Mouse (Mus musculus) intestine, embryonic 15.5 days (tissue): ENCODE data around the gene Mtch2. TPM values are rescaled to one million over a fixed set of nuclear protein-coding genes. Genes with fewer than 3 reads are reported as not detected.
"Not testable (repeated sequence)": the region's sequence is repeated elsewhere in the genome, so short reads cannot be mapped to it uniquely, and the experiment has no call there.

Source experiments
- ATAC-seq: fragments of 200-750 bp; cut with Nextera tagmentation; 2 replicates; pipeline ENCODE4 v1.8.0; 2017; ENCODE audit warnings: moderate TSS enrichment, moderate library complexity
- H3K27ac ChIP-seq: fragments of 300-500 bp; sonication (generic); 2 replicates; pipeline ENCODE4 v1.5.1; 2015; ENCODE audit warnings: mild to moderate bottlenecking, inconsistent platforms
- H3K27me3 ChIP-seq: fragments of 300-500 bp; sonication (generic); replicated peaks from 2 replicates; pipeline ENCODE4 v1.6.1; 2015; ENCODE audit warnings: inconsistent platforms
- H3K36me3 ChIP-seq: fragments of 300-500 bp; sonication (generic); 2 replicates; pipeline ENCODE4 v1.6.1; 2015; ENCODE audit warnings: inconsistent platforms
- H3K4me1 ChIP-seq: fragments of 300-500 bp; sonication (generic); replicated peaks from 2 replicates; pipeline ENCODE4 v1.6.1; 2015; ENCODE audit warnings: inconsistent platforms
- H3K4me2 ChIP-seq: fragments of 300-500 bp; sonication (generic); replicated peaks from 2 replicates; pipeline ENCODE4 v1.6.1; 2015; ENCODE audit warnings: mild to moderate bottlenecking, inconsistent platforms
- H3K4me3 ChIP-seq: fragments of 300-500 bp; sonication (generic); replicated peaks from 2 replicates; pipeline ENCODE4 v1.5.1; 2015; ENCODE audit warnings: inconsistent platforms
- H3K9ac ChIP-seq: fragments of 300-500 bp; sonication (generic); 2 replicates; pipeline ENCODE4 v1.6.1; 2015; ENCODE audit warnings: inconsistent platforms
- H3K9me3 ChIP-seq: fragments of 300-500 bp; sonication (generic); 2 replicates; pipeline ENCODE4 v1.6.1; 2016; ENCODE audit warnings: inconsistent platforms
- WGBS: fragments of 180-500 bp; shearing (Covaris S2); methylation state at CpG from one replicate; pipeline ENCODE4 v1.1.7; 2015; 5-methylcytosine and 5-hydroxymethylcytosine counted together
- polyA plus RNA-seq: library from polyadenylated mRNA; unstranded; fragments of >200 nt; fragmentation: Nextera tagmentation; extraction: Ambion mirVana; gene quantifications from 2 replicates; pipeline ENCODE4 v1.2.1, GENCODE M21; 2015

Mtch2 gene
- polyA plus RNA-seq = 332 and 357 TPM in 2 replicates

DNA sequence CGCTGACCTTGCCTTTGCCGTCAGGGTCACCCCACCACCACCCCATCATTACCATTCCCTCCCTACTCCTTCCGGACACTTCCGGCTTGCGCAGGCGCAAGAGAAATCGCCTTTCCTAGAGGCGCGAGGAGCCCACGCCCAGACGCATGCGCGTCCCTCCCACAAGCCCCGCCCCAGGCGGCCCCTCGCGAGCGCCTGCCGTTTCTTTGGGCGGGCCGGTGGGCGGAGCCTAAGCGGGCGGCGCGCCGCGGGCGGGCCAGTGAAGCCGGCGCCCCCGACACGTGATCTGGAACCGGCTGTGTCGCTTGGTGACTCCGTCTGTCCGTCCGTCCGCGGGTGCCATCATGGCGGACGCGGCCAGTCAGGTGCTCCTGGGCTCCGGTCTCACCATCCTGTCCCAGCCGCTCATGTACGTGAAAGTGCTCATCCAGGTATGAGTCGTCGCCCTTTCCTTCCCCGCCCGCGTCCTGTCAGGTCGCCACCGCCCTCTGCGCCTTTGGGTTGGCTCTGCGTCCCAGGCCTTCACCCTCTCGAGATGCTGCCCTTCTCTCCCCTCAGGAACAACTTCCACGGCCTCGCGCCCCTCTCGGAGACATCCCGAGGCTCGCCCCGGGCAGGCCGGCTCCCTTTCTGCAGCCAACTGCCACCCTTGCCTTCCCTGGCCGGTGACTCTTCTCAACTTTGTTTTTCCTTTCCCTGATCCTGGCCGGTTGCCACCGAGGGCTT is at the start of gene Mtch2:
Mtch2 (plus strand) TSS at position 201 of the 726 bp plus-strand sequence.
- no peaks in the 10 kb centered on the region for H3K27me3 ChIP-seq
- H3K4me3 ChIP-seq = peak within 1 kb of the TSS; percentile 87
- H3K27ac ChIP-seq = peak within 1 kb of the TSS; percentile 85
- peaks cover 10% of the 10 kb centered on the region; the same call in 1 of the 2 replicates for H3K36me3 ChIP-seq
- peak within 1 kb of the TSS; percentile 68 for H3K4me2 ChIP-seq
- ATAC-seq = peak; percentile 96
- H3K9ac ChIP-seq = peak within 1 kb of the TSS; percentile 95
- WGBS = under 1% methylated on average over 67 of the region's 67 CpGs
- H3K9me3 ChIP-seq = no peaks in the 10 kb centered on the region
- H3K4me1 ChIP-seq = no peaks in the 10 kb centered on the region

DNA sequence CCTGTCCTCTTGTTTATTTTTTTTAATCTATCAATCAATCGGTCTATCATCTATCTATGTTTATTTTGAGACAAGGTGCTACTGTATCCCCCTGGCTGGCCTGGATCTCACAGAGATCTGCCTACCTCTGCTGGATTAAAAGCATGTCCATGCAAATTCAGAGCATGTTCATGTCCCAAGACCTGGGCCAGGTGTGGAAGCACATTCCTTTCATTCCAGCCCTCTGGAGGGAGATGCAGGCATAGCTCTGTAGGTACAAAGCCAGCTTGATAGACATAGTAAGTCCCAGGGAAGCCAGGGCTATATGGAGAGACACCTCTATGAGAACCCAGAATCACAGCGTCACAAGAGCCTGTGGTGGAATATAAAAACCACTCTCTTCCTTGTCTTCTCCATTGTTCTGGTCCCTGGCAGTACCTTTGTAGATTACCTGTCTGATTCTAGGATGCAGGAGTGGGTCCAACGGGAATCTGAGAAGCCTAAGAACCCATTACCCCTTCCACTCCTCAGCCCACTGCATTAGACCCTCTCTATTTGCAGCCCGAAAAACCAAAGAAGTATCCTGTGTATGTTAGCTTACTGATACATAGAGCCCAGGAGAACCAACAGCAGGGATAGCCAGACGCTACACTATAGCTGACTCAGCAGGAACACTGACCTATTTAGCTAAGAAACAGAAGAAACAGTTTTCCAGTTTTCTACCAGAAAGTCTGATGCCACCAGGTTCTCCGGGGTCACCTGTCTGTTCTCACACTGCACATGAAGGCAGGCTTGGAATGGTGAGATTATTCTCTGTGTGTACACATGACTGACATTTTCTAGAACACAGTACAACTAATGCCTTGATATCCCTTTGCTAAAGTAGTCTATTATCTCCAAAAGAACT is 38.5 kb upstream of the Mtch2 start:
- H3K4me3 ChIP-seq = no peak overlapping the region
- H3K9me3 ChIP-seq = no peaks in the 10 kb centered on the region
- no peak overlapping the region for H3K4me2 ChIP-seq
- WGBS = 85% methylated on average over 6 of the region's 6 CpGs
- ATAC-seq = no peak
- H3K27ac ChIP-seq = no peak overlapping the region
- no peaks in the 10 kb centered on the region for H3K36me3 ChIP-seq
- H3K27me3 ChIP-seq = no peaks in the 10 kb centered on the region
- no peaks in the 10 kb centered on the region for H3K4me1 ChIP-seq
- no peak overlapping the region for H3K9ac ChIP-seq

DNA sequence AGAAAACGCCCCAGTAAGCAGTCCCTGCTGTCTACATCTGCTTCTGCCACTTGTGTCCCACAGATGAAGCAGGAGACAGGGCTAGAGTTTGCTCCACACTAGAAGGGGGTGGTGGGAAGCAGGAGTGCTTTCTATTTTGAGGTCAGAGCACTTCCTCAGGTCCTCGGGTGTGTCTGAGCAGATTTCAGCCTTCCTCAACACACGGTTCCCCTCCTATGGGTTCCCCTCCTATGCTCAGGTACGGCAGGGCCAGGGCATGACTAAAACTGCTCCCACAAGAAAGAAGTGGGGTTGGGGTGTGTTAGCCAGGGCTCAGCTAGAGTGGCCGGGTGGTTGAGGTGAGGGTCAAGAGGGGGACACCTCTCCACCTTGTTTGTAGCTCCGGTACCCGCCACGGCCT is 36.2 kb upstream of the Mtch2 start:
- H3K4me2 ChIP-seq = no peak overlapping the region
- ATAC-seq = no peak
- H3K27ac ChIP-seq = no peak overlapping the region
- no peaks in the 10 kb centered on the region for H3K36me3 ChIP-seq
- no peak overlapping the region for H3K9ac ChIP-seq
- 80% methylated on average over 8 of the region's 8 CpGs for WGBS
- no peak overlapping the region for H3K4me3 ChIP-seq
- no peaks in the 10 kb centered on the region for H3K4me1 ChIP-seq
- H3K9me3 ChIP-seq = no peaks in the 10 kb centered on the region
- no peaks in the 10 kb centered on the region for H3K27me3 ChIP-seq

DNA sequence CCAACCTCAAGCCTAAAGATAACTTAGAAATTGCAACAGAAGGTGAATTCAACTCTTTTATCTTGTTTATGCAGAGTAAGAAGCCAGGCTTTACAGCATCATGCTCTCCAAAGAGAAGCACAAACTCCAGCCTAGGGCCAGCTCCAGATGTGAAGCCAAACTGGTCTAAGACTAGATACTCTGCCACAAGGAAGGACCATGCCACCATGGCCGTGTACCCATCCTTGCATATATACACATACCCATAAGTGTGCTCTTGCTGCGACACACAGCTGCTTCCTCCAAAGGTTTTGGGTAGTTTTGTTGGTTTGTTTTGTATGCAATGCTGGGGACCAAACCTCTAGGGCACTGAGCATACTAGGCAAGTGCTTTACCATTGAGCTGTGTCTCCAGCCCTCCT is 31.7 kb upstream of the Mtch2 start:
- Histone ChIP-seq H3K27ac (no peak overlapping the region), H3K4me2 (no peak overlapping the region), H3K4me3 (no peak overlapping the region), H3K27me3 (no peaks in the 10 kb centered on the region), H3K9ac (no peak overlapping the region), H3K4me1 (no peaks in the 10 kb centered on the region), H3K36me3 (no peaks in the 10 kb centered on the region), H3K9me3 (no peaks in the 10 kb centered on the region)
- ATAC-seq = no peak
- WGBS = 68% methylated on average over 2 of the region's 2 CpGs

DNA sequence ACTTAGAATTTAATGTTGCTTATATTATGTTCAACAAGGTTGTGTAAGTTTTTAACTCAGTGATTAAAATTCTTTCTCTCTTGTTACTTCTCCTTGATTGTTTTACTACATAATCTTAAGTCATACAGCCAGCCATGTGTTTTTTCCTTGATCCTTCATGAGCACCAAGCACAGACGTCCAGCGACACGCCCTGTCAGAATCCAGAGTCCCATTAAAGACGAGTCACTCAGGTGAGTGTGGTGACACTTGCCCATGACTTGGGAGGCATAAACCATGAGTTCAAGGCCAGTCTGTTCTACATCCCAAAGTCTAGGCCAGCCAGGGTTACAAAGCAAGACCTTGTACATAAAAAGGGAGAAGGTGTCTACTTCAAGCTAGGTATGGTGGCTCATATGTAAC is 30.8 kb upstream of the Mtch2 start:
- no peaks in the 10 kb centered on the region for H3K27me3 ChIP-seq
- no peaks in the 10 kb centered on the region for H3K36me3 ChIP-seq
- no peak overlapping the region for H3K4me3 ChIP-seq
- H3K4me1 ChIP-seq = no peaks in the 10 kb centered on the region
- no peak overlapping the region for H3K9ac ChIP-seq
- ATAC-seq = no peak
- WGBS = 70% methylated on average over 4 of the region's 4 CpGs
- no peak overlapping the region for H3K27ac ChIP-seq
- H3K9me3 ChIP-seq = no peaks in the 10 kb centered on the region
- no peak overlapping the region for H3K4me2 ChIP-seq

DNA sequence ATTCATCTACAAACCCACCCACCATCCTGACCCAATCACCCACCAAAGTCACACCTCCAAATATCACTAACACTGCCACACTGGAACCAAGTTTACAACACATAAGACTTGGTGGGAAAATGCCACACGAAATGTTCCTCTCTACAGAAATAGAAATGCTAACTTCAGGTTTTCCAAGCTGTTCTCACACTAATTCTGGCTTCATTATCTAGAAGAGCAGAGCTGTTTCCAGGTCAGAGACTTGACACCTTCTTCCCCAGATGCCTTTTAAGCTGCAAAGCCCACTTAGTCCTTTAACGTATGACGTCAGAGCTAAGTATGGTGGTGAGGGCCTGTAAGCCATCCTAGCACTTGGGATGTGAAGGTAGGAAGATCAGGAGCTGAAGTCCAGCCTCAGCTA is 28.2 kb upstream of the Mtch2 start:
- H3K4me1 ChIP-seq = no peaks in the 10 kb centered on the region
- 89% methylated on average over 3 of the region's 3 CpGs for WGBS
- no peak overlapping the region for H3K4me3 ChIP-seq

DNA sequence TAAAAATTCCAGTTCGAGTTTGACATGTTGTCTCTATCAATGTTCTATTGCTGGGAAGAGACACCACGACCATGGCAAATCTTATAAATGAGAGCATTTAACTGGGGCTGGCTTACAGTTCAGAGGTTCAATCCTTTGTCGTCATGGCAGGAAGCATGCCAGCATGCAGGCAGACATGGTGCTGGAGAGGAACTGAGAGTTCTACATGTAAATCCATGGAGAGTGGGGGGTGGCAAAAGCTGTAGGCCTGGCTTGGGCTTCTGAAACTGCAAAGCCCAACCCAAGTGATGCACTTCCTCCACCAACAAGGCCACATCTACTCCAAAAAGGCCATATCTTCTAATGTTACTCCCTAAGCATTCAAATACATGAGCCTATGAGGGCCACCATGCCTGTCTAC is 26.1 kb upstream of the Mtch2 start:
- no peak overlapping the region for H3K4me2 ChIP-seq
- no peaks in the 10 kb centered on the region for H3K27me3 ChIP-seq
- no peak overlapping the region for H3K9ac ChIP-seq
- no peak overlapping the region for H3K27ac ChIP-seq
- H3K4me3 ChIP-seq = no peak overlapping the region
- H3K9me3 ChIP-seq = no peaks in the 10 kb centered on the region
- no peaks in the 10 kb centered on the region for H3K36me3 ChIP-seq
- 86% methylated on average over 3 of the region's 3 CpGs for WGBS
- ATAC-seq = no peak
- H3K4me1 ChIP-seq = no peaks in the 10 kb centered on the region

More for the DNA sequence above, 28.2 kb upstream of the Mtch2 start:
- no peak overlapping the region for H3K27ac ChIP-seq
- no peaks in the 10 kb centered on the region for H3K9me3 ChIP-seq
- H3K27me3 ChIP-seq = no peaks in the 10 kb centered on the region
- no peak for ATAC-seq
- H3K36me3 ChIP-seq = no peaks in the 10 kb centered on the region
- no peak overlapping the region for H3K9ac ChIP-seq
- H3K4me2 ChIP-seq = no peak overlapping the region

DNA sequence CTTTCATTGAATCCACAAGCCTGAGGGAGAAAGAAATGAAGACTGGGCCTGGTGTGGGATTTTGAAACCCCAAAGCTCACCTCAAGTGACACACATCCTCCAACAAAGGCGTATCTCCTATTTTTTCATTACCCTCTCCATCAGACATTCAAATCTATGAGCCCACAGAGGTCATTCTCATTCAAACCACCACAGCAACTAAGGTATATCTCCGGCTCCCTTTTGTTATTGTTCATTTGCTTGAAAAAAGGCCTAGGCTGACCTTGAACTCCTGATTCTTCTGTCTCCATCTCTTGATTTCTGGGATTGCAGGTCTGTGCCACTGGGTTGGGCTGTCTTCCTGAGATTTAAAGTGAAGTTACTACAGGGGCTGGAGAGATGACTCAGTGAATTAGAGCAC is 24.0 kb upstream of the Mtch2 start:
- 94% methylated on average over 2 of the region's 2 CpGs for WGBS

DNA sequence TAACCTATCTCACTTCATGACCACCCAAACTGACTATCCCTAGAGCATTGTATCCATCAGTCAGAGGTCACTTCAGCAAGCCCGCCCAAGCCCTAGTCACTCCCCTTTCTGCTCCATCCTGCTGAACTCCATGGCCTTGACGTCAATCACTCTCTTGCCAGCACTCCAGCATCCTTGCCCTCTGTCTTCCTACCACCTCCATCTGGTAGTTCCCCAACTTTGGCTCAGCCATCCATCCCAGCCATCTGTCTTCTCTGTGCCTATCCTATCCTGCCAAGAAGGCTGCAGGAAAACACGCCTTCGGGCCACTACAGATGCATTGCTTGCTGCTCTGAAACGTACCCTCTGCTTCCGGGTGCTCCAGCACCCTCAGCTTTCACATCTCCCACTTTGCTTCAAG is 23.2 kb upstream of the Mtch2 start:
- no peak for ATAC-seq
- H3K9me3 ChIP-seq = no peaks in the 10 kb centered on the region
- no peak overlapping the region for H3K4me2 ChIP-seq
- H3K36me3 ChIP-seq = no peaks in the 10 kb centered on the region
- no peaks in the 10 kb centered on the region for H3K4me1 ChIP-seq
- no peak overlapping the region for H3K27ac ChIP-seq
- 87% methylated on average over 6 of the region's 6 CpGs for WGBS
- no peaks in the 10 kb centered on the region for H3K27me3 ChIP-seq
- no peak overlapping the region for H3K9ac ChIP-seq
- no peak overlapping the region for H3K4me3 ChIP-seq

More for the DNA sequence above, 24.0 kb upstream of the Mtch2 start:
- Histone ChIP-seq H3K27me3 (no peaks in the 10 kb centered on the region), H3K9me3 (no peaks in the 10 kb centered on the region), H3K4me2 (no peak overlapping the region), H3K27ac (no peak overlapping the region), H3K4me3 (no peak overlapping the region), H3K9ac (no peak overlapping the region), H3K36me3 (no peaks in the 10 kb centered on the region), H3K4me1 (no peaks in the 10 kb centered on the region)
- ATAC-seq = no peak

DNA sequence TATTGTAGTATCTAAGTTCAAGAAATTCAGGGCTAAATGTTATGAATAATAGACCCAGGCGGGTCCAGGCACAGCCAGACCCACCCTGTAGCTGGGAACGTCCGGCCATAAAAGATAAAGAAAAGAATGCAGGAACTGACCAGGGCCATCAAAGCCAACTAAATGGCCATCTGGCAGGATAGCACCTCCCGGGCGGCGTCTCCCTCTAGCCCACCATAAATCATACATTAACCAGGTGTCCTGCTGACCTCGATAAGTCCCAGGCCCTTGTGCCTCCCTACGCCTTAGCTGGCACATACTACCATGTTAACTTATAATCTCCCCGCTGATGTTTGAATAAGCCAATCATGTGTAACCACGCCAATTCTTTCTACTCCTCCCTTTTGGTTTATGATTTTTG is 22.4 kb upstream of the Mtch2 start:
- not testable (repeated sequence) for H3K27ac ChIP-seq, H3K4me2 ChIP-seq, H3K27me3 ChIP-seq, H3K4me1 ChIP-seq, H3K9me3 ChIP-seq, H3K36me3 ChIP-seq, H3K4me3 ChIP-seq, H3K9ac ChIP-seq, ATAC-seq
- WGBS = 39% methylated on average over 10 of the region's 10 CpGs

DNA sequence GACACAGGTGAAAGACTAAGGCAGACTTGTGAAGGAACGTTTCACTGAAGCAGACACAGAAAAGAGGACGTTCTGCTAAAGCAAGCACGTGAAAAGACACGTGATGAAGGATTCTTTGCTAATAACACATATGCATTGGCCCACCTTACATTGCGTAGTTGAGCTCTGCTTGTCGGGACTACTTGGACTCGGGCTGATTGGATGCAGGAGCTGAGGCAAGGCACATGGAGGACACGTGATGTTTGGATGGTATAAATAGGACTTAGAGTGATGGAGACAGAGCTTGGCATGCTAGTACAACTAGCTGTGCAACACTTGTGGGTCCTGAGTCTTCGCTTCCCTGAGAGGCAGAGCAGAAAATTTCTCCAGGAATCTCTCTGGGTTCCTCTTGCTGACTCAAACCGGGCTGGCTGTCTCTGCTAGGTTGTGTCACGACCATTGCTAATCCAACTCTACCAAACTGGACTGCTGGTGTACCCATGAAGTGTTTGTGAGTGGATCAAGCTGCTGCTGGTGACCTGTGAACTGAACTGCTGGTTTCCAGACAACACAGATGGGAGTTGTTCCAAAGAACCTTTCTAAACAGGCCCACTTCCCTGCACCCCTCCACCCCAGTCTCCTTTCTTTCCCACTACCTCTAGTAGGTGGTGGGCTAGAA is 21.3 kb upstream of the Mtch2 start:
- no peaks in the 10 kb centered on the region for H3K36me3 ChIP-seq
- H3K27ac ChIP-seq = no peak overlapping the region
- H3K9ac ChIP-seq = no peak overlapping the region
- H3K4me3 ChIP-seq = no peak overlapping the region
- H3K27me3 ChIP-seq = no peaks in the 10 kb centered on the region
- H3K4me2 ChIP-seq = no peak overlapping the region
- no peak for ATAC-seq
- 84% methylated on average over 11 of the region's 11 CpGs for WGBS
- H3K9me3 ChIP-seq = no peaks in the 10 kb centered on the region
- H3K4me1 ChIP-seq = no peaks in the 10 kb centered on the region

DNA sequence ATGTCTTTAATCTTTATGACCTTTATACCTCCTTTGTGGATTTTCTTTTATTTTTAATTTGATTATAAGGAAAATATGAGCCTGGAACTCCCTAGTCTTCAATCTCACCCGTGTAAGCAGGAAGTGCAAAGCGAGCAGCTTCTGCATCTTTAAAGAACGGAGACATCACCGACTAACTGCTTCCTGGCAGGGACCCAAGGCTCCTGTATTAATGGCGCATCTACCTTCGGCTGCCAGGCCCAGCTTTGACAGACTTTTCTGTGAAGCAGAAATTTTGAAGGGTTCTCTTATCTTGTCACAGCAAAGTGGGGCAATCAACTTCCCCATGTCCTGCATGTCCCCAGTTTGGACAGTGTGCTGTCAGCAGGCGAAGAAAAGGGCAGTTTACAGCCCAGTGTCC is 18.2 kb upstream of the Mtch2 start:
- no peaks in the 10 kb centered on the region for H3K27me3 ChIP-seq
- H3K4me3 ChIP-seq = no peak overlapping the region
- no peak overlapping the region for H3K9ac ChIP-seq
- H3K9me3 ChIP-seq = no peaks in the 10 kb centered on the region
- no peaks in the 10 kb centered on the region for H3K4me1 ChIP-seq
- no peak for ATAC-seq
- no peak overlapping the region for H3K4me2 ChIP-seq
- H3K36me3 ChIP-seq = no peaks in the 10 kb centered on the region
- WGBS = 52% methylated on average over 7 of the region's 7 CpGs
- H3K27ac ChIP-seq = no peak overlapping the region
